Comparison of ENCODE assay signal across 33 mouse cellular contexts in the genomic region with DNA sequence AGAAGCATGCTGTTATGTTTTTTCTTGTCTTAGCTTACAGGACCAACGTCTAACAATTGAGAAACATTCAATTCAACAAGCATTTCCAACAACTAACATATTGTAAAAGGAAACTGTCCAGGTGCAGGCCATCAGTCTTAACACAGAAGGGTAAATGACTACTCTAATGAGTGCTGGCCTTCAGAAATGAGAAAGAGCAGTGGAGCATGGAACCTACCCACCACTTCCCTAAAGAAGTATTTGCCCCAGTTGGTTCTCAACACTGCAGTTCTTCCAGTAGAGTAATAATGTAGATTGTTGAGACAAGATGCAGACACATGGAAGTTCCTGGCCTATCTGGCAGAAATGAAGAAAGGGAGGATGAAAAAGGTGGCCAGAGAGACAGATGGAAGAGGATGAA. TPM values are rescaled to one million over a fixed set of nuclear protein-coding genes. Genes with fewer than 3 reads are reported as not detected.
DNase-seq lines count a peak whose midpoint lies in the region; TF ChIP-seq lines count a peak whose summit lies in the region.
"Had no signal": no experiment of that assay in that cellular context is flagged by ENCODE, and none has a peak within 500 bp of the region (broad histone marks: within the 10 kb centered on the region; RNA-seq: fewer than 3 reads in every experiment).

No protein-coding gene starts in this region.

- no peaks in the 10 kb centered on the region for H3K79me2 ChIP-seq in CH12.LX (replicated peaks; ENCODE audit: control insufficient read depth, extremely low read depth, insufficient read depth, poor library complexity, severe bottlenecking)

- no peaks in the 10 kb centered on the region for H3K9me3 ChIP-seq in CH12.LX (replicated peaks; ENCODE audit: low read length)
- H3K9me3 ChIP-seq: embryonic facial prominence, embryonic 10.5 days; embryonic facial prominence, embryonic 13.5 days; forebrain, embryonic 10.5 days; forebrain, embryonic 13.5 days; heart, embryonic 12.5 days; heart, embryonic 15.5 days; hindbrain, embryonic 10.5 days; hindbrain, embryonic 13.5 days had no signal

- H3K36me3 ChIP-seq in CH12.LX (replicated peaks in 1 of 2; ENCODE audit: control insufficient read depth in 1 of 2, insufficient read depth in 1 of 2, low read length in 1 of 2) = no peaks in the 10 kb centered on the region
- H3K36me3 ChIP-seq: embryonic facial prominence, embryonic 10.5 days; embryonic facial prominence, embryonic 13.5 days; forebrain, embryonic 10.5 days; heart, embryonic 12.5 days; heart, embryonic 15.5 days; hindbrain, embryonic 10.5 days; hindbrain, embryonic 13.5 days had no signal

- dilution Hi-C loops in CH12.LX (cut with MboI; ENCODE audit: extremely low pct_ligation_motif_present, extremely low pct_unique_long_range_greater_than_20kb, low sequenced_read_pairs) = no loop called here

- in situ Hi-C loops in CH12.LX (cut with MboI; ENCODE audit: low pct_ligation_motif_present, low pct_unique_long_range_greater_than_20kb, low sequenced_read_pairs) = no loop called here

- no peak for TF ChIP-seq CTCF in CH12.LX (conservative IDR thresholded peaks at IDR 0.05 in 1 of 2, IDR thresholded peaks at IDR 0.05 in 1 of 2; ENCODE audit: low read depth in 2 of 2, low read length in 2 of 2)

- peak; percentile 70 for TF ChIP-seq EP300 in CH12.LX (IDR thresholded peaks at IDR 0.05; ENCODE audit: low read length)

- H3K4me1 ChIP-seq in CH12.LX (ENCODE audit: control insufficient read depth in 1 of 2, insufficient read depth in 2 of 2) = peaks cover 1 to 82% of the 10 kb centered on the region in 2 experiments; a peak in 3 of 4 replicates
- H3K4me1 ChIP-seq: embryonic facial prominence, embryonic 10.5 days; embryonic facial prominence, embryonic 13.5 days; forebrain, embryonic 10.5 days; forebrain, embryonic 13.5 days; heart, embryonic 12.5 days; heart, embryonic 15.5 days; hindbrain, embryonic 10.5 days; hindbrain, embryonic 13.5 days had no signal

- no peak for TF ChIP-seq POLR2A in CH12.LX (IDR thresholded peaks at IDR 0.05; ENCODE audit: low read depth, low read length)

- H3K27ac ChIP-seq in CH12.LX (ENCODE audit: insufficient read depth, low read depth) = no peak overlapping the region
- H3K27ac ChIP-seq: embryonic facial prominence, embryonic 10.5 days; embryonic facial prominence, embryonic 13.5 days; forebrain, embryonic 10.5 days; forebrain, embryonic 13.5 days; gastrocnemius, adult 2 months; heart, embryonic 15.5 days; hindbrain, embryonic 10.5 days; hindbrain, embryonic 13.5 days had no signal

- H3K4me2 ChIP-seq in CH12.LX (ENCODE audit: insufficient read depth, low read depth, poor library complexity, severe bottlenecking) = no peak overlapping the region
- H3K4me2 ChIP-seq: embryonic facial prominence, embryonic 13.5 days; forebrain, embryonic 13.5 days; heart, embryonic 12.5 days; heart, embryonic 15.5 days; hindbrain, embryonic 13.5 days had no signal

- H3K4me3 ChIP-seq in CH12.LX (replicated peaks in 1 of 3; ENCODE audit: low read depth in 2 of 3, low read length in 2 of 3, poor library complexity in 1 of 3) = no peak overlapping the region
- H3K4me3 ChIP-seq: embryonic facial prominence, embryonic 10.5 days; embryonic facial prominence, embryonic 13.5 days; erythroblast, embryonic 14.5 days; forebrain, embryonic 10.5 days; forebrain, embryonic 13.5 days; gastrocnemius, adult 2 months; heart, embryonic 12.5 days; heart, embryonic 15.5 days; hindbrain, embryonic 10.5 days; hindbrain, embryonic 13.5 days had no signal

- peak; percentile 76 to 79 for DNase-seq in spleen, postnatal 36 days (ENCODE audit: low spot score in 2 of 2)
- DNase-seq in spleen, postnatal 14 days (ENCODE audit: low spot score in 2 of 2) = no peak
- peak; percentile 66 for DNase-seq in CH12.LX (ENCODE audit: extremely low read depth)
- peak; percentile 26 for DNase-seq in naive thymus-derived CD4-positive, alpha-beta T cell, adult 2 months (ENCODE audit: low read depth)
- DNase-seq in urinary bladder, postnatal 36 days (ENCODE audit: low spot score in 2 of 2) = no peak
- no peak for DNase-seq in lung, postnatal 4 days
- DNase-seq in layer of hippocampus, adult 8-10 months (ENCODE audit: low spot score in 2 of 2) = no peak
- DNase-seq: adrenal gland, adult 2 months; adrenal gland, postnatal 14 days; cerebellum, adult 11-12 months; cerebellum, adult 8-10 months; cerebellum, postnatal 10 days; cerebellum, postnatal 36 days; embryo, embryonic 11 days; gastrocnemius, adult 2 months; gastrocnemius, postnatal 14 days; heart, adult 18-20 months; heart, postnatal 10 days; heart, postnatal 36 days had no signal

- H3K9ac ChIP-seq in CH12.LX (ENCODE audit: insufficient read depth, low read depth) = no peak overlapping the region
- H3K9ac ChIP-seq: embryonic facial prominence, embryonic 13.5 days; forebrain, embryonic 13.5 days; heart, embryonic 12.5 days; heart, embryonic 15.5 days; hindbrain, embryonic 13.5 days had no signal

- no peak for TF ChIP-seq RAD21 in CH12.LX (IDR thresholded peaks at IDR 0.05; ENCODE audit: low read depth, low read length)

- no peaks in the 10 kb centered on the region for H3K27me3 ChIP-seq in CH12.LX (replicated peaks)
- H3K27me3 ChIP-seq: embryonic facial prominence, embryonic 13.5 days; forebrain, embryonic 13.5 days; heart, embryonic 12.5 days; heart, embryonic 15.5 days; hindbrain, embryonic 13.5 days had no signal

TF ChIP-seq in CH12.LX, 34 proteins besides CTCF, POLR2A, EP300 and RAD21:
- TF ChIP-seq MAX (IDR thresholded peaks at IDR 0.05; ENCODE audit: low read length) = no peak
- 0 out of 2 replicates have a peak, but pooled peaks have one; percentile 8 for TF ChIP-seq JUND (conservative IDR thresholded peaks at IDR 0.05; ENCODE audit: low read depth, low read length)

RNA-seq across cellular contexts. Expression of a gene that starts 14.7 kb away (rescaled TPM):
- not detected in 2 replicates for total RNA-seq in CH12.LX (2012; rRNA removed)
- total RNA-seq in CH12.LX (2014; rRNA removed) = not detected in 2 replicates
- polyA plus RNA-seq in CH12.LX (2012; ENCODE audit: insufficient read length, low read depth) = not detected in 2 replicates
- under 1 TPM in 1 of 4 experiments, not detected in 3; 0.20 TPM for total RNA-seq in layer of hippocampus, adult 8-10 months (2022)
- total RNA-seq: MEL had no signal
- polyA plus RNA-seq: embryonic facial prominence, embryonic 10.5 days; erythroblast, embryonic 14.5 days; forebrain, embryonic 10.5 days; forebrain, embryonic 13.5 days; heart, embryonic 12.5 days had no signal

RNA-seq across cellular contexts. Expression of a gene that starts 28.4 kb away (rescaled TPM):
- total RNA-seq in CH12.LX (2012; rRNA removed) = not detected in 2 replicates
- total RNA-seq in CH12.LX (2014; rRNA removed) = not detected in 2 replicates
- not detected in 2 replicates for polyA plus RNA-seq in CH12.LX (2012; ENCODE audit: insufficient read length, low read depth)
- total RNA-seq in layer of hippocampus, adult 8-10 months (2022) = under 1 TPM in 2 of 4 experiments, not detected in 2; 0.10 to 0.11 TPM
- total RNA-seq: gastrocnemius, adult 2 months; gastrocnemius, postnatal 14 days; MEL had no signal
- polyA plus RNA-seq: cortical plate, adult 2 months; embryonic facial prominence, embryonic 10.5 days; embryonic facial prominence, embryonic 13.5 days; erythroblast, embryonic 14.5 days; forebrain, embryonic 10.5 days; forebrain, embryonic 13.5 days; forebrain, embryonic 16.5 days; hindbrain, embryonic 10.5 days; hindbrain, embryonic 13.5 days; hindbrain, embryonic 16.5 days had no signal

RNA-seq across cellular contexts. Expression of a gene that starts 38.6 kb away (rescaled TPM):
- not detected in 2 replicates for total RNA-seq in CH12.LX (2012; rRNA removed)
- 0.43 and 0.61 TPM in 2 replicates for total RNA-seq in CH12.LX (2014; rRNA removed)
- 0.18 and 0.21 TPM in 2 replicates for polyA plus RNA-seq in CH12.LX (2012; ENCODE audit: insufficient read length, low read depth)
- total RNA-seq in layer of hippocampus, adult 8-10 months (2022) = not detected
- total RNA-seq: MEL had no signal
- polyA plus RNA-seq: brain, embryonic 14.5 days; embryonic facial prominence, embryonic 10.5 days; embryonic facial prominence, embryonic 13.5 days; forebrain, embryonic 10.5 days; forebrain, embryonic 13.5 days; forebrain, embryonic 16.5 days; heart, embryonic 12.5 days; hindbrain, embryonic 10.5 days; hindbrain, embryonic 13.5 days; hindbrain, embryonic 16.5 days had no signal

Comparison
In these comparisons a context has a peak if more than half of its experiments do, and no peak if none do; other contexts are left out.
1. DNase-seq: peak in spleen, postnatal 36 days (2 of 2), CH12.LX (single experiment) and naive thymus-derived CD4-positive, alpha-beta T cell, adult 2 months (single experiment); none in spleen, postnatal 14 days (0 of 2), urinary bladder, postnatal 36 days (0 of 2), lung, postnatal 4 days (0 of 2) and layer of hippocampus, adult 8-10 months (0 of 2).